Mouse (Mus musculus) heart, embryonic 11.5 days (tissue): Measurements from ENCODE around the gene Pqlc2. TPM values are rescaled to one million over a fixed set of nuclear protein-coding genes. Genes with fewer than 3 reads are reported as not detected.

Experiments
- ATAC-seq: fragments of 200-750 bp; cut with Nextera tagmentation; replicated peaks from 2 replicates; pipeline ENCODE4 v1.8.0; 2017; ENCODE audit warnings: moderate library complexity; ENCODE audit not compliant: insufficient number of reproducible peaks, low FRiP score, low TSS enrichment
- H3K27ac ChIP-seq: fragments of 300-500 bp; sonication (generic); 2 replicates; pipeline ENCODE4 v1.5.1; 2014; ENCODE audit warnings: mild to moderate bottlenecking, low read depth, low read length
- H3K27me3 ChIP-seq: fragments of 300-500 bp; sonication (generic); 2 replicates; pipeline ENCODE4 v1.6.1; 2014; ENCODE audit warnings: mild to moderate bottlenecking, low read length, mixed read lengths; ENCODE audit not compliant: control insufficient read depth, insufficient read depth
- H3K36me3 ChIP-seq: fragments of 300-500 bp; sonication (generic); 2 replicates; pipeline ENCODE4 v1.6.1; 2014; ENCODE audit warnings: mild to moderate bottlenecking, low read length, moderate library complexity, mixed read lengths; ENCODE audit not compliant: control insufficient read depth, insufficient read depth
- H3K4me1 ChIP-seq: fragments of 300-500 bp; sonication (generic); 2 replicates; pipeline ENCODE4 v1.6.1; 2014; ENCODE audit warnings: low read length; ENCODE audit not compliant: control insufficient read depth, insufficient read depth
- H3K4me2 ChIP-seq: fragments of 300-500 bp; sonication (generic); 2 replicates; pipeline ENCODE4 v1.6.1; 2014; ENCODE audit warnings: mild to moderate bottlenecking, moderate library complexity
- H3K4me3 ChIP-seq: fragments of 300-500 bp; sonication (generic); 2 replicates; pipeline ENCODE4 v1.5.1; 2014; ENCODE audit warnings: low read depth, low read length
- H3K9ac ChIP-seq: fragments of 300-500 bp; sonication (generic); 2 replicates; pipeline ENCODE4 v1.6.1; 2014; ENCODE audit warnings: mild to moderate bottlenecking, low read depth, low read length, moderate library complexity
- H3K9me3 ChIP-seq: fragments of 300-500 bp; sonication (generic); replicated peaks from 2 replicates; pipeline ENCODE4 v1.6.1; 2016; ENCODE audit warnings: low read length; ENCODE audit not compliant: control insufficient read depth
- WGBS: fragments of 180-500 bp; shearing (Covaris S2); extraction: QIAGEN DNeasy Blood & Tissue Kit; methylation state at CpG from one replicate; pipeline ENCODE4 v1.1.7; 2014; ENCODE audit not compliant: insufficient replicate concordance; 5-methylcytosine and 5-hydroxymethylcytosine counted together
- polyA plus RNA-seq: library from polyadenylated mRNA; unstranded; fragments of >200 nt; fragmentation: Nextera tagmentation; extraction: Ambion mirVana; gene quantifications from 2 replicates; pipeline ENCODE4 v1.2.1, GENCODE M21; 2014

Gene Pqlc2
- polyA plus RNA-seq, 1 experiment from 2014 or later = 12.8 TPM

- no peak for ATAC-seq
- Histone ChIP-seq H3K4me1 (0 out of 2 replicates have a peak, but pooled peaks cover 13% of the 10 kb centered on the region), H3K27me3 (no peaks in the 10 kb centered on the region), H3K4me2 (no peak overlapping the region), H3K27ac (no peak overlapping the region), H3K9ac (no peak overlapping the region), H3K4me3 (no peak overlapping the region), H3K9me3 (no peaks in the 10 kb centered on the region), H3K36me3 (peaks cover 32% of the 10 kb centered on the region)
- WGBS = 79% methylated on average over 6 of the region's 6 CpGs
Measured at GRCm38 (mm10) chr4:139282955-139283417, 27.5 kb downstream of the Pqlc2 start.

GRCm38 (mm10) chr4:139281791-139282345 lies 28.6 kb downstream of the Pqlc2 start:
- Histone ChIP-seq H3K9me3 (no peaks in the 10 kb centered on the region), H3K4me1 (peaks cover 17% of the 10 kb centered on the region), H3K36me3 (peaks cover 29% of the 10 kb centered on the region; the same call in 1 of the 2 replicates), H3K4me2 (no peak overlapping the region), H3K4me3 (no peak overlapping the region), H3K9ac (no peak overlapping the region), H3K27me3 (no peaks in the 10 kb centered on the region), H3K27ac (no peak overlapping the region)
- 88% methylated on average over 16 of the region's 16 CpGs for WGBS
- no peak for ATAC-seq

DNA sequence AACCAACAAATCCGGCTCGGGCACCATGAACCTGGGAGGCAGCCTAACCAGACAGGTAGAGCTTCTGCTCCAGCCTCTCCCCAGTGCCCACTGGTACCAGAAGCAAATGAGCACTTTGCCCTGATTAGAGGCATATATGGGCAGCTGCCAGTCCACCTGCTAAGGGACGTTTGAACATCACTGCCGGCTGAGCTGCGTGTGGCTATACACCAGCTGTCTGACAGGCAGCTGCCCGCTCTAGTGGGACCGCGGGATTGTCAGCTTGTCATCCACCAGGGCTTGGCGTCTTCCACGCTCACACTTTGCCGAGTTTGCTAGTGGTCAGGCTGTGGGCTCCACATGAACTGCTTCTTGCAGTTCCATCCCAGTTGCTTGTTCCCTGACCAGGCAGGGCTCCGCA lies 30.0 kb downstream of the Pqlc2 start:
- ATAC-seq = no peak
- H3K9ac ChIP-seq = no peak overlapping the region
- no peak overlapping the region for H3K4me2 ChIP-seq
- H3K4me1 ChIP-seq = peaks cover 14% of the 10 kb centered on the region
- H3K27me3 ChIP-seq = no peaks in the 10 kb centered on the region
- 90% methylated on average over 12 of the region's 12 CpGs for WGBS
- no peak overlapping the region for H3K4me3 ChIP-seq
- H3K36me3 ChIP-seq = peaks cover 29% of the 10 kb centered on the region; the same call in 1 of the 2 replicates
- H3K27ac ChIP-seq = no peak overlapping the region
- H3K9me3 ChIP-seq = no peaks in the 10 kb centered on the region

GRCm38 (mm10) chr4:139276411-139276810 lies 34.1 kb downstream of the Pqlc2 start:
- 92% methylated on average over 7 of the region's 7 CpGs for WGBS
- no peak for ATAC-seq
- H3K27me3 ChIP-seq = no peaks in the 10 kb centered on the region
- peaks cover 9% of the 10 kb centered on the region for H3K4me1 ChIP-seq
- H3K4me3 ChIP-seq = no peak overlapping the region
- peaks cover 19% of the 10 kb centered on the region; the same call in 1 of the 2 replicates for H3K36me3 ChIP-seq
- H3K27ac ChIP-seq = no peak overlapping the region
- no peaks in the 10 kb centered on the region for H3K9me3 ChIP-seq
- H3K9ac ChIP-seq = no peak overlapping the region
- no peak overlapping the region for H3K4me2 ChIP-seq

- Histone ChIP-seq H3K4me3 (no peak overlapping the region), H3K9me3 (no peaks in the 10 kb centered on the region), H3K4me2 (no peak overlapping the region), H3K27me3 (no peaks in the 10 kb centered on the region), H3K4me1 (peaks cover 9% of the 10 kb centered on the region), H3K27ac (no peak overlapping the region), H3K9ac (no peak overlapping the region), H3K36me3 (peaks cover 4% of the 10 kb centered on the region; the same call in 1 of the 2 replicates)
- no peak for ATAC-seq
- WGBS = 89% methylated on average over 7 of the region's 7 CpGs
Measured at GRCm38 (mm10) chr4:139274573-139274972, 35.9 kb downstream of the Pqlc2 start.

DNA sequence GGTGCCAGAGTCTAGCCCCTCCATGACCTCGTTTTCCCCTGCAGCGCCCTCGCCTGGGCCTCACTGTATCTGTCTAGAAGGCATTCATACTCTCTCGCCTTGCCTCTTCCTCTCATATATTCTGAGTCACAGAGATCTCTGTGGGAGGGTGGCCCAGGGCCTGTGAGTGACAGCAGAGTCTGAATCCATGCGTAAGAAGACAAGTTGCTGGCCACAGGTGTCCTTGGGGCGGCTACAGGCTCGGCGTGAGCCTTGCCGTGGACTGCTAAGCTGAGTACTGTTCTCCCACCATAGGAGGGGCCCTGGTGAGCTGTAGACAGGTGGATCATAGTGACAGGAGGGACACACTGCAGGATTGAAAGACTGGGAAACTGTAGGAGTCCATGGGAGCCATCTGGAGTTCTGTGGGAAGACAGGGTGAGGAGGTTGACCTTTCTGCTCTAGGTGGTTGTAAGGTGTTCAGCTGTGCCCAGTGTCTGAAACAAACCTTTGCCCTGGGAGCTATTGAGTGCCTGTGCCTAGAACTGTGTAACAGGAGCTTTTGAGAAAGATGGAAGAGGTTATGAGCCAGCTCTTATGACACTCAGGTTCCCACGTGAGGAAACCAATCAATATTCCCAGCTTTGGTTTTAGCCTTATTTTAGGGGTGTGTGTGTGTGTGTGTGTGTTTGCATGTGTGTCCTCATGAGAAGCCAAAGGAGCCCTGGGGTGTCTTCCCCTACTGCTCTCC lies 37.4 kb downstream of the Pqlc2 start:
- peaks cover 5% of the 10 kb centered on the region; the same call in 1 of the 2 replicates for H3K36me3 ChIP-seq
- no peak overlapping the region for H3K4me2 ChIP-seq
- no peak overlapping the region for H3K4me3 ChIP-seq
- H3K9me3 ChIP-seq = no peaks in the 10 kb centered on the region
- H3K4me1 ChIP-seq = peaks cover 9% of the 10 kb centered on the region
- no peak overlapping the region for H3K9ac ChIP-seq
- WGBS = 89% methylated on average over 10 of the region's 10 CpGs
- no peaks in the 10 kb centered on the region for H3K27me3 ChIP-seq
- ATAC-seq = no peak
- H3K27ac ChIP-seq = no peak overlapping the region

- WGBS = 89% methylated on average over 9 of the region's 9 CpGs
- Histone ChIP-seq H3K27me3 (no peaks in the 10 kb centered on the region), H3K27ac (no peak overlapping the region), H3K4me2 (no peak overlapping the region), H3K4me3 (no peak overlapping the region), H3K36me3 (peaks cover 5% of the 10 kb centered on the region; the same call in 1 of the 2 replicates), H3K9ac (no peak overlapping the region), H3K9me3 (no peaks in the 10 kb centered on the region), H3K4me1 (no peaks in the 10 kb centered on the region)
- no peak for ATAC-seq
Measured at GRCm38 (mm10) chr4:139271562-139271961, 38.9 kb downstream of the Pqlc2 start.

DNA sequence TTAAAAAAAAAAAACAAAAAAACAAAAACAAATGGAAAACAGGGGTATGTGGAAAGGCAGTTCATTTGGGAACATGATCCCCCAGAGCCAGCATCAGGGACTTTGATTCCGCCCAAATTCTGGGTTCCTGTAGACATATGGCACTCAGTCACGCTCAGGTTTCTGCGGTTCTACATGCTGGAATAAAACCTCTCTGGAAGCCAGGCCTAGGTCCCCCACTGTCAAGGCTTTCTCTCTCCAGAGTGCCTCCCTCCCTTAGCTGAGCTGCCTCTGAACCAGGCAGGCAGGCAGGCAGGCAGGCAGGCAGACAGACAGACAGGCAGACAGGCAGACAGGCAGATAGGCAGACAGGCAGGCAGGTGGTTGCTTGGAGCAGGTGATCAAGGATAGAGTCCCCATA lies 40.3 kb downstream of the Pqlc2 start:
- Histone ChIP-seq H3K4me1 (no peaks in the 10 kb centered on the region), H3K27ac (no peak overlapping the region), H3K9ac (no peak overlapping the region), H3K9me3 (no peaks in the 10 kb centered on the region), H3K27me3 (no peaks in the 10 kb centered on the region), H3K4me3 (no peak overlapping the region), H3K36me3 (peaks cover 8% of the 10 kb centered on the region; the same call in 1 of the 2 replicates), H3K4me2 (no peak overlapping the region)
- no peak for ATAC-seq
- 94% methylated on average over 3 of the region's 3 CpGs for WGBS
